Comparison of ENCODE assay signal across 27 mouse cellular contexts in the genomic region with DNA sequence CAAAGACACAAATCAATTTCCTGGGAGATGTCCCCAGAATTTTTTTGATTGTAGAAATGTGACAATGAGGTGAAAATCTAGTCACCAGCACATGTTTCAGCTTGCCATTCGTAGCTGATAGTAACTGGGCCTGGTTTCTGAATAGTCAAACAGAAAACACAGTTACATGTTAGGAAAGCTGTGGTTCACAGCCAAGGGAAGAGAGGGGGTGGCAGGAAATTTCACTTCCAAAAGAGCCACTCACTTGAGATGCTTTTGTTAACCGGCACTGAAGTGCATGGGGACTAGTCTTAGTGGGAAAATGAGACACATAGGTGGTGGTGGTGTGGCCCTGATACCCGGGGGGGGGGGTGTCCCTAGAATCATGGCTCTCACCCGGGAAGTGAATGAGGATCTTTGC. TPM values are rescaled to one million over a fixed set of nuclear protein-coding genes. Genes with fewer than 3 reads are reported as not detected.
"Had no signal": no experiment of that assay in that cellular context is flagged by ENCODE, and none has a peak within 500 bp of the region (broad histone marks: within the 10 kb centered on the region; RNA-seq: fewer than 3 reads in every experiment).

No protein-coding gene starts in this region.

- H3K9me3 ChIP-seq: liver, embryonic 15.5 days; lung, embryonic 15.5 days; midbrain, embryonic 13.5 days; midbrain, embryonic 15.5 days; neural tube, embryonic 13.5 days; neural tube, embryonic 15.5 days had no signal

- ATAC-seq: liver, postnatal 0 days; lung, postnatal 0 days; midbrain, embryonic 13.5 days; midbrain, embryonic 15.5 days had no signal

- DNase-seq: liver, postnatal 0 days; lung, adult 2 months; lung, postnatal 14 days; lung, postnatal 36 days; retina, postnatal 1 day; right cerebral cortex, adult 18-20 months; right cerebral cortex, postnatal 25 days; right cerebral cortex, postnatal 4 days; spleen, adult 18-20 months; thymus, adult 18-20 months; thymus, postnatal 14 days; thymus, postnatal 36 days had no signal

- H3K36me3 ChIP-seq: liver, embryonic 15.5 days; lung, embryonic 15.5 days; midbrain, embryonic 13.5 days; midbrain, embryonic 15.5 days; neural tube, embryonic 13.5 days; neural tube, embryonic 15.5 days had no signal

- H3K4me3 ChIP-seq: liver, embryonic 15.5 days; lung, embryonic 15.5 days; megakaryocyte, embryonic 14.5 days; midbrain, embryonic 13.5 days; midbrain, embryonic 15.5 days; myocyte; neural tube, embryonic 13.5 days; neural tube, embryonic 15.5 days had no signal

- H3K4me1 ChIP-seq: liver, embryonic 15.5 days; lung, embryonic 15.5 days; megakaryocyte, embryonic 14.5 days; neural tube, embryonic 13.5 days; neural tube, embryonic 15.5 days had no signal

- H3K27me3 ChIP-seq: liver, embryonic 15.5 days; lung, embryonic 15.5 days; midbrain, embryonic 13.5 days; midbrain, embryonic 15.5 days; neural tube, embryonic 13.5 days; neural tube, embryonic 15.5 days had no signal

- H3K4me2 ChIP-seq: liver, embryonic 15.5 days; lung, embryonic 15.5 days; midbrain, embryonic 11.5 days; midbrain, embryonic 13.5 days; midbrain, embryonic 15.5 days; neural tube, embryonic 13.5 days; neural tube, embryonic 15.5 days had no signal

- H3K27ac ChIP-seq: liver, embryonic 15.5 days; lung, embryonic 15.5 days; macrophage; midbrain, embryonic 13.5 days; midbrain, embryonic 15.5 days; neural tube, embryonic 13.5 days; neural tube, embryonic 15.5 days had no signal

- H3K9ac ChIP-seq: liver, embryonic 15.5 days; liver, postnatal 0 days; lung, embryonic 15.5 days; midbrain, embryonic 13.5 days; midbrain, embryonic 15.5 days; neural tube, embryonic 13.5 days; neural tube, embryonic 15.5 days had no signal

RNA-seq across cellular contexts. Expression of gene Glrp1, which starts 33.7 kb away (rescaled TPM):
- total RNA-seq: midbrain, postnatal 0 days had no signal
- polyA plus RNA-seq: midbrain, embryonic 11.5 days; midbrain, embryonic 13.5 days; midbrain, embryonic 15.5 days; neural tube, embryonic 11.5 days; neural tube, embryonic 13.5 days; neural tube, embryonic 15.5 days; small intestine, adult 2 months; stomach, embryonic 14.5 days had no signal
